Mouse (Mus musculus) heart, adult 8-10 months (tissue): ENCODE measurements around the gene Prox1. TPM values are rescaled to one million over a fixed set of nuclear protein-coding genes. Genes with fewer than 3 reads are reported as not detected.

Source experiments
- DNase-seq: peaks from one replicate; pipeline ENCODE4 v3.0.0; 2022; ENCODE audit warnings: low spot score
- total RNA-seq, 4 experiments: library from RNA; stranded (reverse); gene quantifications; 2 replicates each; pipeline ENCODE4 v1.2.4; 2022

Prox1 gene
- total RNA-seq, 4 experiments from 2014 or later, result 42.2 to 58.7 (median 51.7) TPM

DNA sequence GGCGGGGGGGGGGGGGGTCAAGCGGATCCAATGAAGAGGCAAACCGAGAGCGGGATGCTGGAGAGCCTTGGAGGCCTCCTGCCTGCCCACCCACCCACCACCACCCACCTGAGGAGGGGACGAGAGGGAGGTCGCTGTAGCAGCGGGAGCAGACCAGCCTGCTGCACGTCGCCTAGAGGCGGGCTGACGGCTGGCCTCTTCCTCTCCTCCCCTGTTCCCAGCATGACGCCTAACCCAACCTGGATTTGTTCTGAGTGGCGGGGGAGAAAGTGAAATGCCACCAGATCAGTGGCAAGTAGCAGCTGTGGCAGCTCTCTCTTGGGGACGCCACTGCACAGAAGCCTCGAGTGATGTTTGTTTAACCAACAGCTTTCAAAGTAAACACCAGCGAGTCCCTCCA is 3.1 kb upstream of the Prox1 start:
- no peak for DNase-seq

DNA sequence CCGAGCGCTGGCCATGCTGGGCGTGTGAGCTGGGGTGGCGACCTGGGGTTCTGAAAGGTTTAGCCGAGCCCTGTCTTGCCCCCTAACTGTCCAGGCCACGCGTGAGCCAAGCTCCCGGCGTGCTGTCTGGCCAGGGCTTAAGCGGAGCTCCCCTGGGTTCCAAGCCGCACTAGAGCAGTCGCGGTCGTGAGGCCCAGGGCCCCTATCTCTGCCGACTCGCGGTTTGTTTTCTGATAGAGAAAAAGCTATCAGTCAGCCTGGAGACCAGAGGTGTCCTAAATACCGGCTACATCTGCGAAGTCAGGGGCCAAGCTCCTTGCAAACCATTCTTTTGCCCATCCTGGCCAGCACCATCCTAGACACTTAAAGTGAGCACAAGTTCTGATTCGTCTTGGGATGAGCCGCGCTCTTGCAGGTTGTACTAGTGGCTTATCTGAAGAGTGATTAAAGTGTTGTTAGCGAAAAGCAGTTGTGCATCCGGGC is 2.5 kb upstream of the Prox1 start:
- DNase-seq, result no peak

DNA sequence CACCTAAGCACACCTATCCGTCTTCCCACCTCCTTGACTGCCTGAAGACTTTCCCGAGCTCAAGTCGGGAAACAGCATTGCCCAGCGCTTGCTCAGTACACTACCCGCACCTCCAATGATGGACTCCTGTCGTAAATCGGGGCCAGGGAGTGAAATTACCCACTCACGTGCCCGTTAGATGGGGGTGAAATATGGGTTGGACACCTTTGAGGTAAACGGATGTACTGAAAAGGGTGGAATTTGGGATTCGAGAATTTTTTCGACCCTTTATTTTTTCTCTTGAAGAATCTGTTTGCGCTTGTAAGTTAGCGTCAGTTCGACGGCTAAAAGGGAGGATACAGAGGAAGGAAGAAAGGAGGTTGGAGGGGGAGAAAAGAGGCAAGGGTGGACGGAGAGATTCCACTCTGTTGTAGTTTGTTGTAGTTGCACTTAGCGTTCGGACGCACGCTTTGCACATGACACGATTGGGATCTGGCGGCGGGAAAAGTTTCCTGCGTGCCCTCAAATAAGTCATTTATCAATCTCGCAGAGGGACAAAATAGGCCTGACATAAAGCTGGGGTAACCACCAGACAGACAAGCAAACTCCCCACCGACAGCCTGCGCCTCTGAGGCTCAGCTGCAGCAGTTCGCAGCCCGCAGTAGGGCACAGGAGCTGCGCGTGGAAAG is 1.9 kb upstream of the Prox1 start:
- DNase-seq, result no peak

DNA sequence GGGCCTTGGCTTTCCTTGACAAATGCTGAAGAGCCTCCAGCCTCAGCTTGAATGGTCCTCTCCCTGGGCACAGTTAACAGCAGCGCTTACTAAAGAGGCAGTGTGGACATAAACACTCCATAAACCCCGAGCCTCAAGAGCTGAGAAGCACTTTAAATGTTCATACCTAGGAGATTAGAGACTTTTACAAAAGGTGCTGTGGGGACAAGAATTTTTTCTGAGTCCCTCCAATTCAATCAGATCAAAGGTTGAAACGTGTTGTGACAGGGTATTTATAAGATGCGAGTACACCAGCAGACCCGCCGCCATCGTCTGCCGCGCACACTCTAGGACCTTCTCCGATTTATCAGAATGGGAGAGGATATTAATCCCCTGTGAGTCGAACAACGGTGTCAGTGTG is 1.2 kb upstream of the Prox1 start:
- DNase-seq, result no peak

DNA sequence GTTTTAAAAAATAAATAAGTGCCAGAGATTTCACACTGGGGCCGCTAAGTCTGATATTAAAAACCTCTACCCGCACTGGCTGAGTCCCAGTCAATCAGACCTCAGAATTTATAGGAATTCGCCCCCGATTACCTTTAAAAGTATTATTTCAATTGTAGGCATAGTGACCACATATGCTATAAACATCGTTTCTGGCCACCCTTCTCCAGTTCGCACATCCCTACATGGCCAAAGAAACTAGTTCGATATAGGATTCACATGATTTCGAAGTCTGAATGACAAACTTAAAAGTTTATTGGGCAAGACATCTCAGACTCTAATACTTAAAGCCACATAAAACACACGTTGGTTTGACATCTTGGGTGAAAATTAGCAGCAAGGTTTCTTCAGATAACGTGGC is 827 bp upstream of the Prox1 start:
- no peak for DNase-seq

DNA sequence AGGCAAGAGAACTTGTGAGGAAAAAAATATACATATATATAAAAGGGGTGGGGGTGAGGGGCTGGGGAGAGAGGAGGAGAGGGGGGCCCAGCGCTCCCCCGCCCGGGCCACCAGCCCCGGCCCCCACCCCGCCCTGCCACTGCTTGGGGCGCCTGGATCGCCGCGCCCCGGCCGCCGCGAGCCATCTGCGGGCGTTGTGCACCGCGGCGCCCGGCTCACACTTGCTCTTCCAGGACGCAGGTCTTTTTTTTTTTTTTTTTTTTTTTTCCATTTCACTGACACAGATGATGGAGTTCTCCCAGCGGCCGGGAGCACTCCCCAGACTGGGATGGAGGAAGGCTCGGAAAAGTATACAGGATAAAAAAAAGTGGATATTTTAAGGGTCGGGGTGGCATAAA is 304 bp upstream of the Prox1 start:
- DNase-seq, result no peak

DNA sequence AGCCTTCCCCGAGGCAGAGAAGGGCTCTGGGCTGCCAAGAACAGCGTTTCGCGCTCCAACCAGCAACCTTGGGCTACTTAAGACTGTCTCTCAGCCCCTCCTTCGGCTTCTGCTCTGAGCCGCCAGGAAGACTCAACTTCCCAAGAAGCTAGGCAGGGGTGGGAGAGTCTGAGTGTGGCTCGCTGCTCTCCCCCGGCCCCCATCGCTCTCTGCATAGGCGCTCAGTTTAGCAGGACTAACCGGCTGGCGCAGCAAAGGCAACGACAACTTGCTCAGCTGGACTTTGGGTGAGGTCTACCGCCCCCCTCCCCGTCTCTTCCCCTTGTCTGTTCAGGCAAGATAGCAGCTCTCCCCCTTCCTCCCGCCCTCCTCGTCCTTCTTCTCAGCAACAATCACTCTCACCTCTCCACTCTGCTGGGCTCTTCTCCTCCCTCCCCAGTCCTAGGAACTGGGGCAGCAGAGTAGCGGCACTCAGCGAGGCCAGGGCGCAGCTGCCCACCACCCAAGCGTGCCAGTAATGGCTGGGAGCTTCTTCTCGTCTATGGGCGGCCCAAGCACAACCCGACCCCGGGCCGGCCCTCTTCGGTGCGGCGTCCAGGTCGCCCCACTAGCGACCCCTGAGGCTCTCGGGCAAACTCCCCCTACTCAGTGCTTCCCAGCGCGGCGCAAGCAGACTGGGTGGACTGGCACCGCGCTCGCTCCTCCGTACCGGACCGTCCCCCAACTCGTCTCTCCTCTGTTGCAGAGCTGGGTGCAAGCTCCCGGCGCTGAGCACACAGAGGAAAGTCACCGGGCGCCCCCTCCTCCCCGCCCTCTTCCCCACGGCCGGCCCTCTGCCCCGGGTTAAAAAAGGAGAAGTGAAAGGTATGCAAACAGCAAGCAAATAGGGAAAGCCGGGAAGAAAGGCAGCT is 1.5 kb downstream of the Prox1 start:
- no peak for DNase-seq

DNA sequence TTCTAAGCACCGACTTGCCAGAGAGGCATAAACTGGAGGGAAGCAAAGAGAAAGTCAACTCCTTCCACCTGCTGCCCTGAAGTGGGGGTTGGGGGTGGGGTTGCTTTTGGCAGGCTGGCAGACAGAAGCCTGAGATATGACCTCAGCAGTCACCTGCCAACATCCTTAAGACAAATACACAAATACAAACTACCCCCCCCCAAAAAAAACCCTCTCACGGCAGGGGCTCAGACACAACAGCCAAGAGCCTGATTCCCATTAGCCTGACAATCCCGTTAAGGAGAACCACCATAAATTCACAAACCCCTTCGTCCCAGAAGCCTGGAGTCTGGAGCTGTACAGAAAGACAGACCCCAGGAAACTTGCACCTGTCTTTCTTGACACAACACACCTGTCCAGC is 2.4 kb downstream of the Prox1 start:
- DNase-seq, result no peak

DNA sequence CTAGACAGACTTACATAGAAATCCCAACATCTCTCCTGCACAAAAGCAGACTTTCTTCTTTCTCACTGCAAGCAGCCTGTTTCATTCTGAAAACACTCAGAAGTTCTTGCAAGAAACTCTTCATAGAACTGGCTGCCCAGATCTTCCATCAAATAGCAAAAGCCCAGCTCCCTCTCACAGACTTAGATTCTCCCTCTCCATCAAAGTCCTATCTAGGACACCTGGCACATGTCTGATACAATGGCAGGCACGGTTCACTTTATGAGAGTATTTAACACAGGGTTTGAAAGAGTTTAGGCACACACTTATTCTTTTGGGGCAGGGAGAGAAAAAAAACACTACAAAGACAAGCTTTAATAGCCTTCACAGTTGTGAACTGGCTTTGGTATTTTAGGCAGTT is 2.9 kb downstream of the Prox1 start:
- DNase-seq, result no peak

DNA sequence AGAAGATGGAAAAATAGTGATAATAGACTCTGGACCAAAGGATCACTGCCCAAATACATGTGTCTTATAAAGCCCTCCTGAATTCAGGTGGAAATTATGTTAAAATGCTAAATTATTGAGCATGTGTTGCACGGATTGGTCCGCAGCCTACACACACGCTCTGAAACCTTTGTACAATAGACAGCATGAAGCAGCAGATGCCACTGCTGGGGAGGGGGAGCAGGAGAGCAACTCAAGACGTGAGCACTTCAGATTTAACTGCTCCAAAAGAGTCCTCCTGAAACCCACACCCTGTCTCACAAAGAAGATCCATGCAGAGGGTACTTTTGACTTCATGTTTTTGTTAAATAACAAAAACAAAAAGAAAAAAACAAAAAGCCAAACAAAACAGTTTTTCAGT is 5.0 kb downstream of the Prox1 start:
- no peak for DNase-seq

DNA sequence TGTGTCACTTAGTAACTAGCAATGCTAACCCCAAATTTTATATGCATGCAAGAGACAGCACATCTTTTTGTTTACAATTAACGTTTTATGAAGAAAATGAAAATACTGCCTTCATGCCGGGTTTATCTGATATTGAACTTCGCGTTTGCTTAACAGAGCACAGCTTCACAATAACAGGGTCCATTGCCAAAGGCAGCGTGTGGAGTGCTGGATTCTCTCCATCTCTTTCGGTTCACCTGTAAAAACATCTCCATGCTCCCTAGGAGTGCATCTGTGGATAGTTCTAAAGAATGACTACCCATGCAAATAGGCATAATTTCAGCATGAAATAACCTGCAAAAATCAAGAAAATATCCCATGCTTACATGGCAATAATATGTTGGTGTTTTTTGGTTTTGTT is 7.0 kb downstream of the Prox1 start:
- DNase-seq, result no peak

DNA sequence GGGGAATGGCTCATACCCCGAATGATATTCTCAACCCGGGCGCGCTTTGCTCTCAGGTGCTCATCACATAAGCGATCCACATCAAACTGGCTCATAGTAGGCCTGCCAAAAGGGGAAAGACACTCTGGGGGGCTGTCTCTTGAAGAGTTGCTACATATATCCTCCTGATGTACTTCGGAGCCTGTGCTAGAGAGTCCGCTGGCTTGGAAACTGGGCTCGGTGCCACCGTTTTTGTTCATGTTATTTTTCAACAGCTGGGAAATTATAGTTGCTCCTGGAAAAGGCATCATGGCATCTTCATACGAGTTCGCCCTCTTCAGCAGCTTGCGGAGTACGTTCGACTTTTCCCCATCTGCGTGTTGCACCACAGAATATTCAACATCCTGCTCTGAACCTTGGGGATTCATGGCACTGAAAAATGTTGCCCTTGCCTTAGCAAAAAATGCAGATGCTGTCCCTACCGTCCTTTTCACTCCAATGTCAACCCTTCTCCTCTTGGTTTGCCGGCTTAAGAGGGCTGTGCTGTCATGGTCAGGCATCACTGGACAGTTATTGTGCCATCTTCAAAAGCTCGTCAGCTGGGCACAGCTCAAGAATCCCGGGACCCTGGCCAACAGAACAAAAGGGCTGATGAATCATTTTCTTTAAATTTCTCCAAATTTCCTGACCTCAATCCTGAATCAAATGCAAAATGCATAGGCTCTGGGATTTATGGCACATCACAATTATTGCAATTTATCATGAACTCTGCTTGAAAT is 8.6 kb downstream of the Prox1 start:
- no peak for DNase-seq

DNA sequence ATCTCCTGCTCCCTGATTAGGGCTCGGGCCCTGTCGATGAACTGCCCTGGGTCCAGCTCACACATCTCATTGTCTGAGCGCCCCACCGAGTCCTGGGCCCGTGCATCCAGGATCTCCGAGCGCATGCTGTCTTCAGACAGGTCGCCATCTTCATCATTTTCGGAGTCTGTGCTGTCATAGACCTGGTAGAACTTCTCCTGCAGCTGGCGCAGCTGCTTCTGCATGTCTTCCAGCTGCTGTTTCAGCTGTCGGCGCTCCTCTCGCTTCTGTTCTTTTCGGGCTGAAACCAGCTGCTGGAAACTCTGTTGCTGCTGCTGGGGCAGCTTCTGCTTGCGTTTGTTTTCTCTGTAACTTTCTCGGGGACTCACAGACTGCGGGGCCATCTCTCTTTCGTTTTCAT is 9.2 kb downstream of the Prox1 start:
- DNase-seq, result no peak

DNA sequence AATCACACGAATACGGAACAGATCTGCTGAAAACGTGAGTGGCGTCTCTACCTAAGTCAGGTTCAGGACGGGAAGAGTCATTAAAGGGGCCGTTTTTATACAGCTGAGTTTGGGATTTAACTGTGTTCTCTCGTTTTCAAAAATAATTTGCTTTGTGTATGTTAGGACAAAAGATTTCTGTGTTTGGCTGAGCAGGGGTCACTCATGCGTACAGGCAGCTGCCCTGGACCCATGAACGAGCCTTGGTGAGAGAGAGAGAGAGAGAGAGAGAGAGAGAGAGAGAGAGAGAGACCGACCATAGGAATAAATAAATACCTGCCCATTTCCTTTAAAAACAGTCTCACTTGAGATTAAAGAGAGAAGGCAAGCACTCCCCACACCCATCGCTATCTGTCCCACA is 11.1 kb downstream of the Prox1 start:
- DNase-seq, result no peak

DNA sequence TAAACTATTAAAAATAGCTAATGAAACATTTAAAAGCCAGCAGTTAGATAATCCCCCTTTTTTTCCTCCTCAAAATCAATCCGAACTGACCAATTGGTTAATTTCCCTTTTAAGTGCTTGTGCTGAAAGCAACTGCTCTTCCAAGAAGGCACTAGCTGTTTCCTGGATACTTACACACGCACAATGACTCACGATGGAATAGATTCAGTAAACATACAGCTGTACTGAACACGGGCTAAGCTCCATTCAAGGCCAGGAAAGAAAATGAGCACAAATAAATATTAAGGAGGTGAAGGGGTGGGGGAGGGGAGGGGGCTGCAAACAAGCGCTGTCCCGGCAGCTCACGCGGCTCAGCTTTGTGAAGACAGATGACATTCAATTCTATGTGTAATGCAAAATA is 14.8 kb downstream of the Prox1 start:
- DNase-seq, result no peak

DNA sequence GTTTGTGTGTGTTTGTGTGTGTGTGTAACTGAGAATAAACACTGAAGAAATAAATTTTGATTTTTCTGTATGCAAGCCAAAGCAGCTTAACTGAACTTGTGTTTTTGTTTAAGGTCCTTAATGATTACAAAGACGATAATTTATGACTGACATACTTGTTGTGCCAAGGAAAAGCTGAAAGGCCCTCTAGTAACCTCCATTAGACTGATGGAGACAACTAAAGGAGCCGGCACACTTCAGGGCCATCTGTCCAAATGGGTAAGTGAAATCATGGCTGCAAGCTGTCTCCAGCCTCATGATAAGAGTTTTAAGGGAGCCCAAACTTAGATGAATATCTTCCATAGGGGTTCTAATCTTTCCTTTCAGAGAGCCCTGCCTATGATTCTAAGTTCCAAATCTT is 15.5 kb downstream of the Prox1 start:
- no peak for DNase-seq

DNA sequence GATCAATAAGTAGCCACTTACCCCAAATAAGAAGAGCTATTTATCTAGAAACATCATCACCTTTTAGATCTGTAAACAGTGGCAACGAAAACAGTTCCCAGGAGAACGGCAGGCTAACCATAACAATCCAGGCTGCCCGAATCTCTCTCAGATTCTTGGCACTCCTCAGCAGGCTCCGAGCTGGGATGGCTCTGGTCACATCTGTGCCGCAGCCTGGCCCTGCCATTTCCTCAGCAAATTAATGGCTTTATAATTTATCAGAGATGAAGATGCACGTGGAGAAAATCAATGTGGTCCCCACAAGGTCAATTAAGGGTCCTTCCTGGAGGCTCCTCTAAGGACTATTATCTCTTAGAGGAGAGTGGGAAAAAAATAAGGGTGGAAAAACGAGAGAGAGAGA is 16.2 kb downstream of the Prox1 start:
- DNase-seq, result no peak

DNA sequence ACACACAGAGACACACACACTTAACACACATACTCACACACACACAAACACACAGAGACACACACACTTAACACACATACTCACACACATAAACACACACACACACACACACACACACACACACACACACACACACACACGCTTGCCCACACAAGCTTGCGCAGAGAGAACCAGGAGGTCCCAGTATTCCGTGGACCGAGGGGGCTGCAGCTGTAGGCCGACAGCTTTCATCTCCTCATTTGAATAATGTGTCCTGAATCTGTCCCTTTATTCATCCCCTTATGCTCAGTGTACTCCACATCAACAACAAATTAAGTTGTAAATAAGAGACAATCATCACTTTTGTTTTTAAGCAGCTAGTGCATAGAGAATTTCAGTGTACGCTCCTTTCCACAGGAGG is 17.9 kb downstream of the Prox1 start:
- DNase-seq, result no peak

DNA sequence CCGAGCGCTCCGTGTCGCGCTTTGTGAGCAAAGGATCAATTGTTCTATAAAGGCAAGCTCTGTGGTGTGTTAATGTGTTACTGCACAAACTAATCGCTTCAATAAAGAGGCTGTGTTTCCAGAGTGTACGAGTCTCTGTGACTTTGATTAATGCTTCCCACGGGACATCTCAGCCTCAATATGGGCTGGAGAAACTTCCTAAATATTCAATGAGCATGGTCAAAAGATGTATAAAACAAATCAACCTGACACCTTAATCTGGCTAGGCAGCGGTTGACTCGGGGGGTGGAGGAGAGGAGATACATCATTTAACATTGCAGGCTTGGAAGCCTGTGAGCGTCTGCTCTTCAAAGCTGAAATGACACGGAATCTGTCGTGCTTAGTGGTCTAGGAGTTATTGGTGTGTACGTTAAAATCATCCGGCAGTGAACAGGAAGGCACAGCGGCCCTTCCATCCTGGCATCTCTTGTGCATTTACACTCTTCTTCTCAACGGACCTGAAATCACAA is 21.2 kb downstream of the Prox1 start:
- DNase-seq, result no peak

DNA sequence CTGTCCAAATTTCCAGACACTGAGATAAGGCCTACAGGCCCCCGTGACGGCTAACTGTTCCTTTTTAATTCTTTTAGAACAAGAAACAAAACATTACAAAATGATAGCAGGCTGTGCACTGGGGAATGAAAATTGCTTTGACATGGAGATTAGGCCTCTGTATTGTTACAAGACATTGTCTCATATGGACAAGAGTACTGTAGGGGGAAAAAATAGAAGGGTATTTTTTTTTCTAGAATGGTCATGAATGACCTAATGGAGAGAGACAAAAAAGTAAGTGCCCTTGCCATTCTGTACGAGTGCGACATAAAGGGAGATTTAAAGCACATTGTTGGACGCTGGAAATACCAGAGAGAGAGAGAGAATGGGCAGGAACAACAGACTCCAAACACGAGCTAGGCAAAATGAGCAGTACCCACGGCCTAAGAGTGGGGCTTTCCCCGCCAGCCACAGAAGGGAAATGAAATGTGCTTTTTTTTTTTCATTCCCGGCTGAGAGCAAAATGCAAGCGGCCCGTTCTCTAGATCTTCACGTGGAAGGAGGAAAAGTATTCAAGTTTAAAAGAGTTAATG is 21.8 kb downstream of the Prox1 start:
- no peak for DNase-seq

DNA sequence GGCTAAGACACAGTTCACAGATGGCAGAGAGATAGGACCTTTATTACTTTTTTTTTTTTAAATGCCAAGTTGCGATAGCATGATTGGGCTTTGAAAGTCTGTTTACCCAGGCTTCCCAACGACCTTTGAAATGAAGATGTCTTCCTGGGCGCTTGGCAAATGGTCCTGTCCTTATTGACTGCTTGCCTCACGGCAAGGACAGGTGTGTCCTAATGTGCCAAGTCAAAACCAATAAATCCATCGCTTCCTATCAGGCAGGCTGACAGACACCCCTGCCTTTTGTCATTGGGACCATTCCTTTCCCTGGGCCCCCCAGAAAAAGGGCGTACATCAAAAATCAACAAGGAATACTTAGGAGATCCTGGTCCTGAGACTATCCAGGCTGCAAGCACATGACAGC is 22.7 kb downstream of the Prox1 start:
- no peak for DNase-seq

DNA sequence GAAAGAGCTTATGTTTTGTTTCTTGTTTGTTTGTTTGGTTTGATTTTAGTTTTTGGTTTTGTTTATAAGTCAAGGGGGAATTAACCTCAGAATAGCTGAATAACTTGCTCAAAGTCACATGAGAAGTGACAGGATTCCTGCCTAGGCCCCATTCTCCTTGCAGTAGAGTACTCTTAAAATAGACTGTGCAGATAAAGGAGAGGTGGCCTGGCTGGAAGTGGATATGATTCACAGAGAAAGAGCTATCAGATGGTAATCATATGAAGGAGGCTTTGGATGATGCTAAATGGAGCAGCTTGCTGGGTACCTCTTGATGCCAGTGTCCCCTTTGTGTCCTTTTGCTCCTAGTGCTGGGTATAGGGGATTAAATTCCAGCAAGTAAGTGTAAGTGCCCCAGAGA is 26.1 kb downstream of the Prox1 start:
- DNase-seq, result no peak
